Mouse (Mus musculus): ENCODE measurements around the gene Azgp1.
"Not testable (repeated sequence)": the region's sequence is repeated elsewhere in the genome, so short reads cannot be mapped to it uniquely, and the experiment has no call there.

The Azgp1 gene

DNA sequence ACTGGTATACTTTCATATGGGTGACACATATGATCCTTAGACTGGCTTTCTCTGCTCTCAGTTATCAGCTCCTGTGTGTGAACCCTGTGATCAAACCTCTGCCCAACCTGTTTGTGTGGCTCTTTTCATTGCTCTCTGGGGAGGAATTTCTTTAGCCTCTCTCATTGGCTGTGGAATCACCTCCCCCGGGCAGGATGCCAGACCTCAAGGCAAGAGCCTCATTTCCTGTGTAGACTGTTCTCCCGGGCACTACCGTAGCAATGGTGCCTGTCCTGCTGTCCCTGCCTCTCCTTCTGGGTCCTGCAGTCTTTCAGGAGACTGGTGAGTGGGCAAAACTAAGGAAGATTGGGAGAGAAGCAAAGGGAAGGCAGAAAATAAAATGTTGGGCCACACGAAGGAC, at the start of gene Azgp1:
Azgp1 (plus strand) TSS at position 221 of the 400 bp plus-strand sequence.
- in situ Hi-C loops (cut with MboI, MseI), result no loop called here

DNA sequence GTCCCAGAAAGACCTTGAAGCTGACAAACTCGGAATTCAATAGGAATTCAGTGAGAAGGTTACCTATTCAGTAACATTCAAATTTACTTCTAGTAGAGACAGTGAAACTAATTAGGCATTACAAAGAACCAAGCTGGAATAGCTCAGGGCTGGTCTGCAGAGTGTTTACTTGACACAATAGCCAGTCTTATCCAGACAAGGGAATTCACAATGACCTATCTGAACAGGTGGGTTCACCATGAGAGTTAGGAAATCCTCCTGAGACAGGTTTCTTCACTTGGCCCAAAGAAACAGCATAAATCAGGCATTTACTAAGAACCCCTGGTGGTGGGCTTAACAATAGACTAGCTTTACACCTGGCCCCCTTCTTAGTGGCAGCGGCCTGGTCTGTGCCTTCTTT, 47.4 kb upstream of the Azgp1 start:
- in situ Hi-C loops (cut with MboI, MseI), result not testable (repeated sequence)

DNA sequence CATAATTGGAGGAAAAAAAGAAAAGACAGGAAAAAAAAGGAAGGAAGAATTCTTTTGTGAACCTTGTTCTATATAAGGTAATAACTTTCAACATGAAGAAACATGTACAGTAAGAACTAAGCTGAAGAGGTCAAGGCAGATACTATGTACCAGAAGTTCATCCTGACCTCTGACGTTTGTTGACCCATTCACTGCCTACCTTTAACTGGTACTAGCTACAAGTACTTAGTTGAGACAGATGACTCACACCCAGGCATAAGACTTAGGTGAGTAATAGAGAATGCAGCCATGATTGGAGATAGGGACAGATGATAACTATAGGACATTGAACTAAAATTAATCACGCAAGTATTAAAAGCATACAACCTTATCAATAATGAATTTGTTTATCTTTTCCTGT, 44.8 kb upstream of the Azgp1 start:
- in situ Hi-C loops (cut with MboI, MseI), result no loop called here

DNA sequence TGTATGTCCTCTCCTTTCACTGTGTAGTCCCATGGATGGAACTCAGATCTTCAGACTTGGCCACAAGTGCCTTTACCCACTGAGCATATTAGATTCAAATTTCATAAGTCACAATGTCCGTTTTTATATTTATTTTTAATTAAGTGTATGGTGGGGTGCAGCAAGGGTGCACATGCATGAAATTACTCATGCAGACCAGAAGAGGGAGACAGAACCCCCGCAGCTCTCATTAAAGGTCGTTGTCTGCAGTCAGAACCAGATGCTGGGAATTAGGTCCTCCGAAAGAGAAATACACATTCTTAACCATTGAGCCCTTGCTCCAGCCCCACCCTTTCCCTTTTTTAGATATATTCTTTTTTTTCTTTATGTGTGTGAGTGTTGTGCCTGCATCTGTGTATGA, 44.1 kb upstream of the Azgp1 start:
- in situ Hi-C loops (cut with MboI, MseI), result no loop called here

DNA sequence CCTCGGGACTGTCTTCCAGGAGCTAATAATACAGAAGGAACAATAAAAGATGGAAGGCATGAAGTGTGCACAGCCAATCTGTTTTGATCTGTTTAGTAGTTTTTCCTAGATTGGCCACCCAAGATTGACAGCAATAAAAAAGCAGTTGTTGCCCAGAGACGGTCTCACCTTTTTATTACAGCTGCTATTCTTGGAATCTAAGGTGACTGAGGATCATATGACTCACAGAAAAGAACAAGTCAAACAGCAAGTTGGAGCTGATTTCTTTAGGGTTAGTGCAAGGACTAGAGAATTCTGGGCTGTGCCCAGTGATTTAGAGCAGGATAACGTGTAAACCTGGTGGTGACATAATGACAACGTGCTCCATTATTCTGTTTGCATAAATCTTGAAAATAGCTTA, 40.4 kb upstream of the Azgp1 start:
- in situ Hi-C loops (cut with MboI, MseI), result no loop called here

DNA sequence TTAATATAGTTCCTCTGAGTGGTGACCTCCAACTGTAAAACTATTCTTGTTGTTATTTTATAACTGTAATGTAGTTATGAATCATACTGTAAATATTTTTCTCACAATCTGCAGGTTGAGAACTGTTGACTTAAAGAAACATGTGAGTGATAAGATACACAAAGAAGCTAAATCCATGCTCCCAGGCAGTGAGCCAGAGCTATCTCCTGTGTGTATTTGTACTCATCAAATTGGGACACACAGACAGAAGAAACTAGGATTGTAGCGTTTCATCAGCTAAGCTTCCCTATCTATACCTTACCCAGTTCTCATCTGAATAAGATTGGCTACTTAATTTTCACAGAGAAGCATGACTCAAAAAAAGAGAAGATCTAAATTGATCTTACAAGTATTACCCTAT, 38.2 kb upstream of the Azgp1 start:
- in situ Hi-C loops (cut with MboI, MseI), result no loop called here

DNA sequence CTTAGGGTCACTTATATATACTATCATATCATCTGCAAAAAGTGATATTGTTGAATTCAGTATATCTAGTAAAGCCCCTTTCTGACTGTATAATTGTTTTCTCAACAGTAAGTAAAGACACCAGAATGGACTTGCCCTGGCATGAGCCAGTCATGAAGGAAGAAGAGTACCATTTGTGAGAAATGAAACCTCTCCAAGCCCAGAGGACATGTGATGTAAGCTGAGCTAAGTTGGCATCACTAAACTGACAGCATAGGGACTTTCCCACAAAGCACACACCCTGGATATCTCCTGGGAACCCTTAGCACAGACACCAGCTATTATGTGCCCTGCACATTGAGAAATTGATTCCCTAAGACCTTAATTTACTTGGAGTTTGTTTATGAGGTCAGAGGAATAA, 34.0 kb upstream of the Azgp1 start:
- in situ Hi-C loops (cut with MboI, MseI), result no loop called here

DNA sequence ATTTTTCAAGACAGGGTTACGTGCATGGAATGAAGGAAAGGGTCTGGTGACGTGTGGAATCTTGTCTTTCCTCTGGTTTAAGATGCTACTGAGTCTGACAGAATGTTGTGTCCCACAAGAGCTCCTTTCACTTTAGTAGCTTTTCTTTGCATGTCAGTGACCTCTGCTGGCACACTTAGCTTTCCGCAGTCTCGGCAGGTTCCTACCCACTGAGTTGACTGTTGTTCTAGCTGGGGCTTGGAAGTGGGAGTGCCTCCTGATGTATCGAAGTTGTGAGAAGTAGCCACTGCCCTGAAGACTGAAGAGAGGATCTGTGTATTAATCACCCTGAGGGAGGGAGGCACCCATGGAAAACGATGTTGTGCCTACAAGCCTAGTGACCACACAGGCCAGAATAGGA, 30.1 kb upstream of the Azgp1 start:
- in situ Hi-C loops (cut with MboI, MseI), result no loop called here

DNA sequence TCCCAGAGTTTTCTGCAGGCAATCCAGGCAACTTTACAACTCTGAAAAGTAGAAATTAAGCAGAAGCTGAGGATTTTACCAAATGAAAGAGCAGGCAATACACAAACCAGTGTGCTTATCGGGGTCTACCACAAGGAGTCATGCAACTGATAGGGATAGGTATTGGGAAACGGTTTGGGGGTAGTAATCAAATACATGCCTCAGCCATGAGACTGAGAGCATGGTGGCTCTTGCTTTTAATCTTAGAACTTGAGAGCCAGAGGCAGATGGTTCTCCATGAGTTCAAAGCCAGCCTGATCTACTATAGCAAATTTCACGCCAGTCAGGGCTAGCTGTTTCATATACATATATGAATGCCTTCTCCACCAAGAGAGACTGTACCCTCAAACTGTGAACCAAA, 24.9 kb upstream of the Azgp1 start:
- in situ Hi-C loops (cut with MboI, MseI), result no loop called here

DNA sequence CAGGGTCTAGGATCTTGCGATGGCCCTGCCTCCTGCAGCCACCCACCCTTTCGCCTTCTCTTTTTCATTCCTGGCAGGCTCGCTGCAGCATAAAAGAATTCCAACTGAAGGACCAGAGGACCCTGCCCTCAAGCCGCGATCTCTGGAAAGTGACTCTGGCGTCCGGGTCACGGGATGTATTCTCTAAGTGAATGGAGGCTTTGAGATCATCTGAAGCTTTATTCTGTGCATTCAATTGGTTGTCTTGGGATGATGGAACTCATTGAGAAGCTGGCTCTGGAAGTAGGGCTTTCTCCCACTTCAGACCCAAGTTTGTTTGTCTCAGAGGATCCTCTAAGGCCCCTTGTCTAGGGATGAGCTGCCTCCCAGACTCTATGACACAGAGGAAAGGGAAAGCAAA, 18.4 kb upstream of the Azgp1 start, which contains the start of gene Gjc3:
Gjc3 (minus strand) TSS at position 154 of the 400 bp plus-strand sequence.
- in situ Hi-C loops (cut with MboI, MseI), result loop anchor here (5.0 kb wide), 1 partner anchor 76 kb away; no protein-coding TSS in a partner anchor

DNA sequence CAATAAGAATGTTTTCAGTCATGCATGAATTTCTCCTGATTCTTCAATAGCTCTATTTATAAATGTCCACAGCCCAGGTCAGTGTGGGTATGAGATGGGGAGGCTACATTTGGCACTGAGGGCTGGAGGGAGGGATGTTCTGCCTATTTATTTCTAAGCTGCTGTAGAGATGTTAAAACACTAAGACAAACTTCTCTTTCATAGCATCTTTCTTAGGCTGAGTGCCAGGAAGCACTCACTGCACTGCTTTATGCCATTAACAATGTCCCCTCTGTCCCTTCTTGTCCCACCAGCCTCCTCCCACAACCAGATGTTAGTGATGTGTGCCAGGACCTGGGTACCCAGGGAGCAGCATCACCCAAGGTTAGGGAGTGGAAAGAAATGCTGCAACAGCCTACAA, 14.8 kb upstream of the Azgp1 start:
- in situ Hi-C loops (cut with MboI, MseI), result no loop called here

DNA sequence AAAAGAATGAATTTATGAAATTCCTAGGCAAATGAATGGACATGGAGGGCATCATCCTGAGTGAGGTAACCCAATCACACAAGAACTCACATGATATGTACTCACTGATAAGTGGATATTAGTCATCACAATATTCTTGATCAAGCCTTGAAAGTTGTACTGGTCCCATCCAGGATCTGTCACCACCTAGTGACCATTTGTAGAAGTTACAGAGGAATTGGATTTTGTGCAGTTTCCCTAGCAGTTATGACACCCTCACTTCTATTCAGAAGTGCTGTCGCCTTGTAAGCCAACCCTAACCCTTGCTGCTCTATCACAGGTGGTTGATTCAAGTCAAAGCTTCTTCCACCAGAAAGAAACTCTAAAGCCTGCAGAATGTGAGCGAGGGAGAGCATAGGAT, 8.2 kb upstream of the Azgp1 start:
- in situ Hi-C loops (cut with MboI, MseI), result no loop called here

DNA sequence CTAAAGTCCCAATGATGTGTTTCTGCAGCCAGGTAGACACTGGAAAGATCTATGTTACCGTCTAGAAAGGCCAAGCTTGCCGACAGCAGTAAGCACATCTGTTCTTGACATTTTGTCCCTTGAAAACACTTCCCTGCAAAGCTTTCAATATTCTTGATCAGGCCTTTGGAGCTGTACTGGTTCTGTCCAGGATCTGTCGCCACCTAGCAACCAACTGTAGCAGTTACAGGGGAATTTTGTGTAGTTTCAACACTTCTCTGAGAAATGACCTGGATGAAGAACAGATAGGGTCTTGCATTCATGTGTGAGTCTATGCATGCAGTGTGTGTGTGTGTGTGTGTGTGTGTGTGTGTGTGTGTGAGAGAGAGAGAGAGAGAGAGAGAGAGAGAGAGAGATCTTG, 7.6 kb upstream of the Azgp1 start:
- in situ Hi-C loops (cut with MboI, MseI), result no loop called here

DNA sequence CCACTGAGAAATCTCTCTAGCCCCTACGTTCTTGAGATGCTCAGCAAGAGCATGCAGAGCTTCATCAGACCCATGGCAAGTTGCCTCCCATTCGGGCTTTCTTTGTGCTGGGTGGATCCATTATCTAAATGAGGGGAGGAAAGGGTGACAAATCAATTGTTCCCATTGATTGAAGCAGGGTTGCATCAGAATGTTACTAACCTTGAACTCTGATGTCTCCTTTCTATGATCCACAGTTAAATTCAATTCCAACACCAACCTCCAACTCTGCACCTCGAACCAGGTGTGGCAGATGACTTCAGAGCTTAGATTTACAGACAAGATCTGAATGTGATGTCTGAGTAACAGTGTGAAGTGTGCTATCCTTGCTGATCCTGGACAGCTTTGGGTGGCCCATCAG, 6.6 kb upstream of the Azgp1 start:
- in situ Hi-C loops (cut with MboI, MseI), result no loop called here

DNA sequence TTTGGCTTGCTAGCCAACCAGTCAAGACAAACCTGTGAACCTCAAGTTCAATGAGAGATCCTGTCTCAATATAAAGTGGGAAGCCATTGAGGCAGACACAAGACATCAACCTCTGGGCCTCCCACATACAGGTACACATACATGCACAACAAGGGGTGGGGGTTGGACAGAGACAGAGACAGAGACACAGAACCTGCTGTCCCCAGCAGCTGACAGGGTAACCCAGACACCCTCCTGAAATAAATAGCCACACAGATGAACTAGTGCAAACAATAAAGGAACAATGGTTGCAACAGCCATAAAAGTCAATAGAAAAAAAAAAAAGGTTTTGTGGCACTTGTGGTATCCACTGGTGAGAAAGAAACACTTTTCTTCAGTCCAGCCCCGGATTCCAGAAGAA, 5.9 kb upstream of the Azgp1 start:
- in situ Hi-C loops (cut with MboI, MseI), result no loop called here

DNA sequence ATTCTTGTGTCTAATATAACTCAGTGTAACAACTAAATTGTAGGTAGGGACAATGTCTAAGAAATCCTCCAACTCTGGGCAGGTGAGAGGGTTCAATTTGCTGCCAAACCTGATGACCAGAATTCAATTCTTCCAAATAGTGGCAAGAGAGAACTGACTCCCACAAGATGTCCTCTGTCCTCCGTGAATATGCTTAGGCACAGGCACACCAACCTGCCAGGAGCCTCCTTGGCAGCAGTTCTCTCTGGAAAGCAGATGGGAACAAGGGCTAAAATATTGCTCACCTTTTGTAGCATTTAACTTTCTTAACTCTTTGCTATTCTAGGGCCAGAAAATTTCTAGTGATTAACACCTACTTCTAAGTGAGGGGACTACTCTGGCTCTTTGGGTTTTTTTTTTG, 4.0 kb upstream of the Azgp1 start:
- in situ Hi-C loops (cut with MboI, MseI), result no loop called here

DNA sequence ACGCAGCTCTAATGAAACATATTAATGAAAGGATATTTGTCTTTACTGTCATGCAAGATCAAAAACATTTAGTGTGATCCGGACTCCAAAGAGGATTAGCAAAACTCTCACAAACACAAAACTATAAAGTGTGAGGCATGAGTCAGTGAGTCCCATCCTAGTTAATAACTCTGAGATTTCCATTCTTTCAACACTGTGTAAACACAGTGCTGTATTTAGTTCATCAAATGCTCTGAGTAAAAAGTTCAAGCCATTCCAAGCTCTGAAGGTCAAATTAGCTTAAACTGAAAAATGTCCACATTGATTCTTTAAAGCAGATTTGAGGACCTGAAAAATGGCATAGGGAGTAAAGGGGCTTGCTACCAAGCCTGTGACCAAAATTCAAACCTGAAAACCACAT, 2.2 kb upstream of the Azgp1 start:
- in situ Hi-C loops (cut with MboI, MseI), result no loop called here

DNA sequence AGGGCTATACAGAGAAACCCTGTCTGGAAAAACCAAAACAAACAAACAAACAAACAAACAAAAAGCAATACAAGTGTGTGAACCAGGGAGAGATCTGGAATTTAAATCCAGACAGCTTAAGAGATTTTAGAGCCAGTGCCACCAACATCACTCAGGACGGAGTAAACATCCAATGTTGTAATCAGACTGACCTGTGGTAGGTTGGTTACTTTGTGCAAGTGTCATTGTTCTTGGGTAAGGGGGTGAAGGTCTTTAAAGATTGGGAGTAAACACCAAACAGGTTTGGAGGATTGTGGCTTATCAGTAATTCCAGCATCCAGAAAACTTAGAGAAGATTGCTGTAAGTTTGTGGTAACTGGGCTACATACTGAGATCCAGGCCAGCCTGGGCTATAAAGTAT, 5.0 kb downstream of the Azgp1 start:
- in situ Hi-C loops (cut with MboI, MseI), result no loop called here

DNA sequence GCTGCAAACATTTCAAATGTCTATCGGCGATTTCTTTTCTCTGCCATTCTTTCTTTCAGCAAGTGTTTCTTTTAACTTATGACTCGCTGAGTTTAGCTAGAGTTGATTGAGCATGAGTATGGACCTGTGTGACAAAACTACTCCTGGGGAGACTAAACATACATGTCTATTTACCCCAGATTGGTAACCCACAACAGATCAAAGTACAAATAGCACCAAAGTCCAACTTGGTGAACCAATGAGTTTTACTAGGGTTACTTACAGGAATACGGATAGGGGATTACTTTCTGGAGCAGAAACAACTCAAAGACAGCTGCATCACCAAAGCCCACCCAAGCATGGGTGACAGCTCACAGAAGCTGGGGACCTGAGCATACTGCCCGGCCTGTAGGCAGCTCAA, 28.1 kb downstream of the Azgp1 start:
- in situ Hi-C loops (cut with MboI, MseI), result no loop called here

DNA sequence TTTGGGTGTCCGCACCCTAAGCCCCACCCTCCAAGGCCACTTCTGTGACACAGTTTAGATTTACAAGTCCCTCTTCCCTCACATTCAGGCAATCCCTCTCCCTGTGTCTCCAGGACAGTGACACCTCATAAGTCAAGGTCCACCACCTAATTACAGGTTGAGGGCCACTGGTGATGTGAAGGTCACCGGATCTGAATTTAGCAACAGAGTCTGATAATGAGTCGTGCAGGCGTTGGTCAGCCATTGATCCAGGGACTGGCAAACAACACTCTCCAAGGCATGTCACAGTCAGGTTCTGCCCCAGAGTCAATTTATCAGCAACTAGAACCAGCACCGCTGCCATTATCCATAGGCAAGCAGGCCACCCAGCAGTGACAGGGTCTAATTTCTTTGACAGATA, 31.1 kb downstream of the Azgp1 start:
- in situ Hi-C loops (cut with MboI, MseI), result no loop called here

DNA sequence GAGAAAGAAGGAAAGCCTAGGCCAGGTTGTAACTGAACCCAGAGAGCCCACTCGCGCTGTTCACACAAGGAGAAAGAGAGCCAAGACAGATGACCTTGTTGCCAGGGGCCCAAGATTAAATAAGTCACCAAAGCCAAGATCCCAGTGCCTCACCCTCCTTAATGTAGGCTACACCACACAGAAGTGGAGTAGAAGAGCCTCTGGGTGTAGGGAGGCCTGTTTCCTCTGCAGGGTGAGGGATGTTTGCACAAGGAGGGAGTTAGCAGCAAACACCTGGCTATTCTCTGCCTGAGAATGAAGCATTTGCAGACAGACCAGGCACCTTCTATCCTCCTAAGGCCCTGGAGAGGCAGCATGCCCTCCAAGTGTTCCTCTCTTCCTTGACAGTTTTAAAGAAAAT, 35.2 kb downstream of the Azgp1 start:
- in situ Hi-C loops (cut with MboI, MseI), result loop anchor here (5.0 kb wide), 1 partner anchor 36 kb away; the partner anchor contains the start of gene Smok3c

DNA sequence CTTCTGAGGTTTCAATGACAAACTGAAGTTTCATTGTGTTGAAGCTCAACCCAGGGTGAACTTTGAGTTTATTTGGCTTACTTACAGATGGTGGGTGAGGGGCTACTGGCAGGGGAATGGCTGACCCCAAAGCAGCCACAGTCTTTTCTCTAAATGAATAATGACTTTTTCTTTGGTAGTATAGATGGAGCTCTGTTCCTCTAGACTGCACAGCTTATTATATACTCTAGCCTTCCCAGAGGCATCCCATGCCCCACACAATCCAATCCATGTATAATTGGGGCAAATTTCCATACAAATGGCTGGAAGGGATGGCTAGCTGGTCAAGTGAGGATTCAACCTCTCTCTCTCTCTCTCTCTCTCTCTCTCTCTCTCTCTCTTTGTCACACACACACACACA, 35.7 kb downstream of the Azgp1 start:
- in situ Hi-C loops (cut with MboI, MseI), result loop anchor here (5.0 kb wide), 1 partner anchor 35 kb away; the partner anchor contains the start of gene Smok3c

DNA sequence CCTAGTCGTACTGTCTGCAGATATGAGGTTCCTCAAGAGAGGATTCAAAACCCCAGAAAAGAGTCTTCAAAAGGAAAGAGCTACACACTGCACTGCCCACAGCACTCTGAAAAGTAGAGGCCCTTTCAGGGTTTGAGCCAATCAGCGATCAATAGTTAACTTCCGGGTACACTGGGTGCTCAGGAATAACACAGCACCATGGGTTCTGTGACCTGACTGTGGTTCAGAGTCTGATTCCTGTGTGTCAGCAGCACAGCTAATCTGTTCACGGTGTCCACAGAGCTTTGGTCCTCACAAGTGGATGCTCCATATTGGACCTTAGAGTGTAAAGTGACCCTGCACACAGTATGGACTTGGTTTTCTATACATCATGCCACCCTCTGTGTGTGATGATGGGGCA, 38.3 kb downstream of the Azgp1 start:
- in situ Hi-C loops (cut with MboI, MseI), result loop anchor here (5.0 kb wide), 1 partner anchor 33 kb away; the partner anchor contains the start of gene Smok3c

DNA sequence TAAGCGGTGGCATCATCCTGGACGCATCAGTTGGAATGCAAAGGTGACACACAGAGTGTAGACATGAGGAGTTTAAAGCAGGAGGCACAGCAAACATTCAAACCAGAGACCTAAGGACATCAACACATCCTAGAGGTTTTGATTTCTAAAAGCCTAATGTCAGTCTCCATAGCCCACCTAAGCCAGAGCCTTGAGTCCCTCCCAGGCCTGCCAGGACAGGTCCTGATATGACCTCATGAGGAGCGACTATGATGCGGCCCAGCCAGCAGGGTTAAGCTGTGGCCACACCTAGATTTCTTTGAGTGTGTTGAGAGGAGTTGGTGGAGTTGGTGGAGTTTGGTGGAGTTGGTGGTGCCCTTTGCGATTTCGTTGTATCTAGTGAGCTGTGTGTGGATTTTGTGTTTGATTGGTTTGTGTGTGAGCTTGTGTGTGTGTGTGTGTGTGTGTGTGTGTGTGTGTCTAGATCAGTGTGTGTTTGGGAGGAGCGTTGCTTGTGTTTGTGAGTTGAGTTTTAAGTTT, 39.7 kb downstream of the Azgp1 start, which contains the start of the genes Smok3a and Smok3b:
Smok3a (plus strand) TSS at position 301 of the 519 bp plus-strand sequence.
Smok3b (plus strand) TSS at position 469 of the 519 bp plus-strand sequence.
- in situ Hi-C loops (cut with MboI, MseI), result not testable (repeated sequence)

Measured in regulatory T cell (primary cell).